In the genomic region with DNA sequence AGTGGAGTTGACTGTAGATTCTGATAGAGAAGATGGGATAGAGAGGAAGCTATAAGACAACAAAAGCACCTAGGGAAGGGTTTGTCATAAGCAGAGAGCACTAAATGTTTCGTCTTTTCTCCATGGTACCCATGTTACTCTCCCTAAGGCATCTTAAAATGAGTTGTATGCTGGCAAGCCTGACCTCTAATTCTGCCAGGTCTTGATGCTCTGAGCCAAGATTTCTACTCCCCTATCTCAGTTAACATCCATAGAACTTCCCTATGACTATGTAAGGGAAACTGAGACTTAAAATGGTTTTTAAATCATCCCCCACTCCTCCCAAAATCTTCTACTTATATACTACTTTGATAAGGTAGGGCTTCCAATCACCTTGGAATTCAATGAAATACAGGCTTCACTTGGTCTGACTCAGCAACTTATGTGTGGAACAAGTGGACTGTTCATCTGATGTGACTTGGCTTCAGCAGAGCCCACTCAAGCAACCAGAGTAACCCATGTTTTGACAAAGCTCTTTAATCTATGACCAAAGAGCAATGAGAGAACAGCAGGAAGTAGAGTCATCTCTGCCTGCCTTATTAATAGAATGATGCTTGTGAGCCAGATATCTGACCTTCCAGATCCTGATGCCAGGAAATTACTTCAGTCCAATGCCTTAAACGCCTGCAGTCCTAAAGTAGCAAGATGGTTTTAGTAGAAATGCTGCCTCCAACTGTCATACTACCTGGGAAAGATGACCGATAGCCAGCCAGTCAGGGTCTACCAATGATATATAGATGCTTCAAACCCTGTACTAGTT, we compare ENCODE assay signal across 28 mouse cellular contexts. TPM values are rescaled to one million over a fixed set of nuclear protein-coding genes. Genes with fewer than 3 reads are reported as not detected.
"Had no signal": no experiment of that assay in that cellular context is flagged by ENCODE, and none has a peak within 500 bp of the region (broad histone marks: within the 10 kb centered on the region; RNA-seq: fewer than 3 reads in every experiment).

No protein-coding gene starts in this region.

- DNase-seq: gastrocnemius, postnatal 14 days; gastrocnemius, postnatal 36 days; heart, adult 11 months; heart, adult 2 months; heart, postnatal 10 days; heart, postnatal 4 days; kidney, adult 18-20 months; kidney, adult 8-10 months; kidney, postnatal 10 days; kidney, postnatal 25 days; kidney, postnatal 4 days; liver; liver, embryonic 13.5 days; liver, postnatal 0 days had no signal

- H3K27ac ChIP-seq: heart, adult 2 months; heart, embryonic 10.5 days; hindbrain, embryonic 10.5 days; hindbrain, embryonic 12.5 days; hindbrain, embryonic 14.5 days; intestine, embryonic 15.5 days; layer of hippocampus, adult 2 months; left cerebral cortex, adult 2 months; limb, embryonic 10.5 days; limb, embryonic 12.5 days; liver, embryonic 13.5 days; liver, embryonic 15.5 days had no signal

- H3K4me1 ChIP-seq: heart, embryonic 10.5 days; heart, embryonic 12.5 days; hindbrain, embryonic 10.5 days; hindbrain, embryonic 12.5 days; intestine, embryonic 15.5 days; limb, embryonic 10.5 days; limb, embryonic 12.5 days; liver, embryonic 13.5 days; liver, embryonic 15.5 days had no signal

- H3K4me3 ChIP-seq: heart, adult 2 months; heart, embryonic 10.5 days; heart, embryonic 12.5 days; hindbrain, embryonic 10.5 days; hindbrain, embryonic 12.5 days; intestine, embryonic 15.5 days; layer of hippocampus, adult 2 months; left cerebral cortex, adult 2 months; limb, embryonic 10.5 days; limb, embryonic 12.5 days; liver, embryonic 13.5 days; liver, embryonic 15.5 days had no signal

- ATAC-seq: hindbrain, embryonic 16.5 days; inflammation-experienced regulatory T-cells, adult 6 months; intestine, embryonic 15.5 days; intestine, postnatal 0 days; liver, postnatal 0 days had no signal

- H3K27me3 ChIP-seq: heart, embryonic 12.5 days; hindbrain, embryonic 12.5 days; intestine, embryonic 15.5 days; limb, embryonic 12.5 days; liver, embryonic 13.5 days; liver, embryonic 15.5 days had no signal

RNA-seq across cellular contexts. Expression of gene Snap25, which starts 13.6 kb away (rescaled TPM):
- polyA plus RNA-seq: inflammation-experienced regulatory T-cells, adult 6 months; liver, postnatal 0 days had no signal
